Mouse (Mus musculus): Measurements from ENCODE around the gene Vmn2r97.

DNA sequence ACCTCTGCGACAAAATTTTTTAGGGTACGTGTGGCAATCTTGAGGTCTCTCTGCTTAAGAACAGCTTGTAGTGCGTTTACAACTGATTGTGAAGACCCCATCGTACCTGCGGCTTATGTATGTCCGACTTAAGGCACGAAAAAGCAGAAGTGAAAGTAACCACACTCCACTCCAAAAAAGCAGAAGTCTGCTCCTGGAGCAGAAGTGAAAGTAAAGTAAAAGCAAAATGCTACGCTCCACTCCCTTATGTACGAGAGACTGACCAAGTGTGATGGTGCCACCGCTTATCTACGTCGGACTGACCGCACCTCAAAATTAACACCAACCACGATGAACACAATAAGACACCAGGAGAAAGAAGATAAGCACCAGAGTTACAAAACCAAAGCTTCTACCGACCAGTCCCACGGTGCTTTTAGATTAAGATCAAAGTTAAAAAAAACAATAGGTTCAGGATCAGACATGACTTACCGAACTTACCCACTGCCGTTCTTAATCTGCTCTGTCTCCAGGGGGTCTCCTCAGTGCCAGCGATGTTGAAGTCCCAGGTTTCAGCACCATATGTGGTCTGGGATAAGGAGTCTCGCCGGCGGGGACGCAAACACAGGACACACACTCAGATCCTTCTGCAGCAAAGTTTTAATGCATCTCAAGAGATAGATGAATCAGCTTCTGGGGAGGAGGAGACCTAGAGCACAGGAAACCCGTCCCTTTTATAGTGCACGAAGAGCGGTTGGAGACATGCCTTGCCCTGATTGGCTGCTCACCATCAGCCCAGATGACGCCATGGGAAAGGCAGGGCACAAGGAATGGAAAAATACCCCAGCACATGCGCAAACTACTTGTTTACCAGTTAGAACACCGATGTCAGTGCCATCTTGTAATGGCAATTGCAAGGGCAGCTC is 54.5 kb downstream of the Vmn2r97 start:
- TF ChIP-seq CTCF (IDR thresholded peaks at IDR 0.05; ENCODE audit: low read depth, low read length) (no peak), POLR2A (IDR thresholded peaks at IDR 0.05; ENCODE audit: borderline replicate concordance, low read depth, low read length) (no peak)
